Mouse (Mus musculus): ENCODE data around the gene Stk4. TPM values are rescaled to one million over a fixed set of nuclear protein-coding genes. Genes with fewer than 3 reads are reported as not detected.

Gene Stk4
- total RNA-seq, 2 experiments from 2014 or later = 37.4 to 45.4 TPM

DNA sequence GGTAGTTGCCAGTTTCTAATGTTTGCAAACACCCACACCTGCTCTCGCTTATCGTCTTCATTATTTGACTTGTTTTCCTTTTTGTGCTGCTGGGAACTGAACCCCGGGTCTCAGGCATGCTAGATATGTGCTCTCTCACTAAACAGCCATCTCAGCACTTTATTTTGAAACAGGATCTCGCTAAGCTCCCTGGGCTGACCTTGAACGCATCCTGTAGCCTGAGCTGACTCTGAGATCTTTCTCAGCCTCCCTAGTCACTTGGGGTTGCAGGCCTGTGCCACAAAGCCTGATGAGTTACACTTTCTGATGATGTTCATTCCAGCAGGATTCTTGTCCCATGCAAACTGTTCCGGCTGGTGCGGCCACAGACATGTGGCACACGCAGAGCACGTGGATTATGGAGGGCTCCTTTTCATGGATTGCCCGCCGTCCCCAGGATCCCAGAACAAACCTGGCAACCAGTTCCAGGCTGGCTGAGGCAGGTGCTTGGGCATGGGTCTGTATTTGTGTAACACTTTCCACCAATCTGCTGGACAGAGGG is 91.5 kb downstream of the Stk4 start:
- intact Hi-C loops (cut with DNase I) = no loop called here
- no peak for DNase-seq (ENCODE audit: low spot score in 2 of 2)

DNA sequence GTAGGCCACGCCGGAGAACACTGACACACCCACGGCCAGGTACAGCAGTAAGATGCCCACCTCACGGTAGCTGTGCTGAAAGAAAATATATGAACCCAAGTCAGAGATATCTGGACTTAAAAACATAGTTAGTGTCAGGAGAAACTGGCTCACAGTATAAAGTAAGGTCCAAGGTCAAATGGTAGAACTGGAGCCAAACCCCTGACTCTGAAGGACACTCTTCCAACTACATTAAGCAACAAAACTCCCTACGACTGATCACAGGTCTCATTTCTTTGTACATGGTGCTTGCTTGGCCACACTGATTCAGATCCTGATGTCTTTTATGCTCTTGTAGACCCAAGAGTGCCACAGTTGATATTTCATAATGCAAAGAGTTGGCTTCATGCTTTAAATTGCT is 94.8 kb downstream of the Stk4 start:
- intact Hi-C loops (cut with DNase I) = no loop called here
- no peak for DNase-seq (ENCODE audit: low spot score in 2 of 2)

- no peak for DNase-seq (ENCODE audit: low spot score in 2 of 2)
- intact Hi-C loops (cut with DNase I) = no loop called here
These were observed 97.8 kb downstream of the Stk4 start for GRCm38 (mm10) chr2:164167752-164168570.

DNA sequence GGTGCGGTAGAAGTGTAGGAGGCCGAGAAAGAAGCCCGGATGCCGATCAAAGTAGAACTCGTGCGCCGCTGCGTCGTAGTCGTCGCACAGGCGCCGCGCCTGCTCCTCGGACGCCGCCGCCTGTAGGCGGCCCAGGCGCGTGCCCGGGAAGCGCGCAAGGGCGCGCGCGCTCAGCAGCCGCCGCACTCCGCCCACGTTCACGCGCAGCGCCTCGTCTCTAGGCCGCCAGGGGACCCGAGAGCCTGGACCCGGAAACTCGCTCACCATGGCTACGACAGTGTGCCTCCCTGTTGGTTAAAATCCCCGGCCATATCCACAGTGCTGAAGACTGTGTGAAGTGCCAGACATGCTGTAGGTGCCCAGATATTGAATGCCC is 98.4 kb downstream of the Stk4 start:
- intact Hi-C loops (cut with DNase I) = no loop called here
- peak; percentile 41 for DNase-seq (ENCODE audit: low spot score in 2 of 2)

DNA sequence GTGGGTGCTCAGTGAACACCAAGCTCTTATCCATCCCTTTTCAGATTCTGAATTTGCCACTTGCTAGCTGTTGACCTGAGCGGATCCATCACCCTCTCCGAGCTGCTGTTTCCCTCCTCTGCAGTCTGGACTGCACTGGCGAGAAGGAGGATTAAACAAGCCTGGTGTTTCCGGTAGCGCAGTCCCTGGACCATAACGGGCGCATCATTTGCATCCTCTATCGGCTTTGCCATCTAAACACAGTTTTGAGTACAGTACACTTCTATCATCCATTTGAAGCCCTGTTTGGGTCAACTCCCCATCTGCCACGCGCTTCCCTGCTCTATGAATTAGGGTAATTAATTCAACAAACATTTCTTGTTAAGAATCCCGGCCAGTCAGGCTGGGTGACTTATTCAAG is 100.2 kb downstream of the Stk4 start:
- peak in 1 of 2 experiments; percentile 40 for DNase-seq (ENCODE audit: low spot score in 2 of 2)
- intact Hi-C loops (cut with DNase I) = no loop called here

DNA sequence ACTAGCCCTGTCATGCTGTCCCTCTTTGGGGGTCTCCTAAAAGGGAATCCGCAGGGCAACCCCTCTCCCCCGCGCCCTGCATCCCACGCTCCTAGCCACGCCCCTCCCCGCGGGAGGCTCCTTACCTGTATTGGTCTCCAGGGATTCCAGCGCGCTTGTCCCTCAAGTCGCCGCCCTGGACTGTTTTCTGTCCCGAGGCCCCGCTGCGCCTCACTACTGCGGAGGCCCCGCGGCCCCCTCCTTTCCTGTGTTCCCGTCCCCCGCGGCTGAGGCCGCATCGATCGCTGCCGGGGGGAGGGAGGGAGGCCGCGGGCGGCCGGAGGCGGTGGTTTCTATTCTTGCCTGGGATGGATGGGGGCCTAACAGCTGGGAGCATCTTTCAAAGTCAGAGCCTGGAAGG is 100.8 kb downstream of the Stk4 start, which contains the start of gene Kcns1:
Kcns1 (minus strand) TSS at position 212 of the 400 bp plus-strand sequence.
- intact Hi-C loops (cut with DNase I) = no loop called here
- peak in 1 of 2 experiments; percentile 37 for DNase-seq (ENCODE audit: low spot score in 2 of 2)

DNA sequence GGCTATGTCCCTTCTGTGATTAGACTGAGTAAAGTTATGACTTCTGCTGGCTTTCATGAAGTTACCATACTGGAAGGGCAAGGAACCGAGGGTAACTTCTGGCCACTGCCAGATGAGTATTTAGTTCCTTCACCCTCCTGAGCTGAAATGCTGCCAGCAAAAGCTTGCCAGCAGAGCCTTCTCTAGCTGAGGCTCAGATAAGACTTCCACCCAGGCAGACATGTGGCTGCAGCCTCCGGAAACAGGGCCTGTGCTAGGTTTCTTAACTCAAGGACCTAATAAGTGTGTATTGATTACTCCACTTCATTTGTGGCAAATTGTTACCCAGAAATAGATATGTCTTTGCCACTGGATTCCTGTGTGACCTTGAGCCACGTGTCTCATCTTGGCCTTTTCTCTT is 103.3 kb downstream of the Stk4 start:
- no peak for DNase-seq (ENCODE audit: low spot score in 2 of 2)

DNA sequence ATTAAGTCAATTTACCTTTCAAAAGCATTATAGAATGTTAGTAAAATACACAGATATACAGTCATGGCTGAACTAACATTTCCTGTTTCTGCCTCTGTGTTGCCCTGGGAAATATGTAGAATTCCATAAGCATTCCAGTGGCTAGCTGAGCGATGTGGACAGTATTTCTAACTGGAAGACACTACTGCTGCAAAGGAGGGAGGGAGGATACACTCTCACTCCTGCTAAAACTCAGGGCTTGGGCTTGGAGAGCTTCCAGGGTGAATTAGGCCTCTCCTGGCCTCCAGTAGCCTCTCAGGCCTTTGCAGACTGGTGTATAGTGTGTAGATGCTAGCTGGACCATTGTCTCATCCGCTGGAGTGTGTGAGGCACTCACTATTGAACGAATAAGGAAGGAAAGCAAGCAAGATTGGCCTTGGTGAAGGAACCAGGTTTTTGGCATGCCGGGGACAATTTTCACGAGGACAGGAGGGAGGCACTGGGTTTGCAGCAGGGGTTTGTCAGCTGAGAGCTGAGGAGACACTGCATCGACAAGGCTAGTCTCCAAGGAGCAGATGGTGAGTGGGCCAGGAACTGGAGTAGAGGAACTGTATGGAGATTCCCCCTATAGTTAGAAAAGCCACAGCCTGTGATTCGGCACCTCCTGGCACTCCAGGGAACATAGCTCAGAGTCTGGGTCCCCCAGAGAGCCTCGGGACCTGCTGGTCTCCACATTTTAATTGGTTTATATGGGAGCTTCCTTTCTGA is 104.7 kb downstream of the Stk4 start:
- intact Hi-C loops (cut with DNase I) = loop anchor here (1.0 kb wide), 2 partner anchors 37 to 38 kb away; no protein-coding TSS in a partner anchor
- peak; percentile 72 to 97 for DNase-seq (ENCODE audit: low spot score in 2 of 2)

More for the DNA sequence above, 103.3 kb downstream of the Stk4 start:
- intact Hi-C loops (cut with DNase I) = no loop called here

- no peak for DNase-seq (ENCODE audit: low spot score in 2 of 2)
- intact Hi-C loops (cut with DNase I) = loop anchor here (1.0 kb wide), 2 partner anchors 36 to 39 kb away; no protein-coding TSS in a partner anchor
These were observed 105.7 kb downstream of the Stk4 start for GRCm38 (mm10) chr2:164175850-164176249.

- no peak for DNase-seq (ENCODE audit: low spot score in 2 of 2)
- intact Hi-C loops (cut with DNase I) = no loop called here
These were observed 107.7 kb downstream of the Stk4 start for GRCm38 (mm10) chr2:164177831-164178230.

GRCm38 (mm10) chr2:164180124-164180523 is 110.0 kb downstream of the Stk4 start:
- intact Hi-C loops (cut with DNase I) = no loop called here
- DNase-seq (ENCODE audit: low spot score in 2 of 2) = no peak

- DNase-seq (ENCODE audit: low spot score in 2 of 2) = no peak
- intact Hi-C loops (cut with DNase I) = no loop called here
These were observed 110.6 kb downstream of the Stk4 start for GRCm38 (mm10) chr2:164180770-164181169.

GRCm38 (mm10) chr2:164182692-164183255 is 112.7 kb downstream of the Stk4 start, which contains the start of gene Wfdc5:
Gene Wfdc5, minus strand, starts transcription at chr2:164182742.
- intact Hi-C loops (cut with DNase I) = no loop called here
- no peak for DNase-seq (ENCODE audit: low spot score in 2 of 2)

DNA sequence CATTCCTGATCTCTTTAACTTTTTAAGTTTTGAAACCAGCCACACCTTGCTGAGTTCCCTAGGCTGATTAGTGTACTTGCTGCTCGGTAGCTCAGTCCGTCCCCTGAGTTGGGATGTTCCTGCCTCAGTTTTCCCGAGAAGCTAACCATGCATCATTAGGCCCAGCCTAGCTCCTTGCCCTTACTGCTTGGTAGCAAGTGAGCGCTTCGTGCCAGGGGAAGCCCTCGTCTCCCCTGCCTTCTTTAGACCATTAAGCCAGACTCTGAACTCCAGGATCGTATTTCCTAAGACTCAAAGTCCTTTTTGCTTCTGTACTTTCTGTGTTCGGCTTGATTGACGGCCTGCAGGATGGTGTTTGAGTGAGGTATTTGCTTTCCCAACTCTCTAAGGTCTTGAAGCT is 113.2 kb downstream of the Stk4 start:
- intact Hi-C loops (cut with DNase I) = no loop called here

DNA sequence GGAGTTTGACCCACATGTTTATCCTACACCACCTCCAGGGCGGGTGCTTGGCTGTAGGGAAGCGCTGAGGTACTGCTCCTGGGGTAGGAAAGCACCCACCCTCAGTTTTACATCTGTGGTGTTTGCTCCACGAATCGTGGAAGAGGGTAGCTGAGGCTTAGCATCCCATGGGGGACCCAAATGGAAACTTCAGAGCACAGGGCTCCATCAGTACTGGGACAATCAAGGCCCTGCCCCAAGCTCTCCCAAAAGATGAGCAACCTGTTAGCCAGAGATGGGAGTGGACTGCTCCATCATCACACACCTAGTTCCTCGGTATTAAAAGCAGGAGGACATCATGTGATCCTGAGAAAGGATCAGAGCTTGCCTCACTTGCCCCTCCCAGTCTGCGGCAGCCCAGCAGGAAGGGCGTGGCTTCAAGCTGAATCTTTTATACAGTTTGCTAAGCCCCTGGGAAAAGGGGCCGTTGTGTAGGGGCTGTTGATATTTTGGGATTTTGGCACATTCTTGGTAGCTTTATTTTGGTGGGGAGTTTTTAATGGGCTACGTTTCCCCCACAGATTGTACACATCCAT is 114.1 kb downstream of the Stk4 start:
- DNase-seq (ENCODE audit: low spot score in 2 of 2) = no peak
- intact Hi-C loops (cut with DNase I) = no loop called here

More for the DNA sequence above, 113.2 kb downstream of the Stk4 start:
- DNase-seq (ENCODE audit: low spot score in 2 of 2) = no peak

- intact Hi-C loops (cut with DNase I) = no loop called here
- DNase-seq (ENCODE audit: low spot score in 2 of 2) = no peak
These were observed 118.6 kb downstream of the Stk4 start for GRCm38 (mm10) chr2:164188722-164189121.

- intact Hi-C loops (cut with DNase I) = no loop called here
- DNase-seq (ENCODE audit: low spot score in 2 of 2) = no peak
These were observed 120.5 kb downstream of the Stk4 start, which contains the start of gene Wfdc12 for GRCm38 (mm10) chr2:164190576-164190975. Gene Wfdc12, minus strand, starts transcription at chr2:164190608.

GRCm38 (mm10) chr2:164192279-164192678 is 122.2 kb downstream of the Stk4 start:
- no peak for DNase-seq (ENCODE audit: low spot score in 2 of 2)
- intact Hi-C loops (cut with DNase I) = no loop called here

DNA sequence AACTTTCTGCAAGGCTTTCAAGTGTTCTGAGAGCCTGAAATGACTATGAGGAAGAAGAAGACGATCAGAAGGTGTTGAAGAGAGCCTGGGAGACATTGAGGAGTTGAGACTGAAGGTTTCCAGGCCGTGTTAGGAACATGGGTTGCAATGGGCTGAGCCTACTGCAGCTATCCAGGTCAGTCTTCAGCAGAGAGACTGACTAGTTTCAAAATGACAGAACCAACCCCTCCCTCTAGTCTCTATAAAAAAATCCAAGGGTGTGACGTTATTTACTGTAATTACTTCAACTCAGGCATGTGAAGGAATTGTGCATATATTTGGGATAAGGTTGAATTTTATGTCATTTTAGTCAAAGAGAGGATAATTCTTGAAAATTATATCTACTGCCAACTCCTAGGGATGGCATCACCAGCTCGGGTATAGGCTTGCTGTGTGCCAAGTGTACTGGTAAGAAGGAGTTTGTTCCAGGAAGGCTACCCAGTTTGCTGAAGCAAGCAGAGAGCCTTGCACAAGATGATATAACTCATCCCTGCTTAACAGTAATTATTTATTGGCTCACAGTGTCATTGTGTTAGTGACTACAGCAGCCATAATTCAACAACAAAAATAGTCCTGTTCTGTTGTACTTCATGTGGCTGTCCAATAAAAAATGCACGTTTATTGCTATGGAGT is 125.0 kb downstream of the Stk4 start:
- intact Hi-C loops (cut with DNase I) = no loop called here
- no peak for DNase-seq (ENCODE audit: low spot score in 2 of 2)

All from left cerebral cortex, postnatal 25 days (tissue).